Mouse (Mus musculus) ES-E14 (cell line): ENCODE results near the gene Efl1. TPM values are rescaled to one million over a fixed set of nuclear protein-coding genes. Genes with fewer than 3 reads are reported as not detected.

Source experiments
- DNase-seq: peaks from one replicate; pipeline ENCODE4 v3.0.0-alpha.2; 2013; ENCODE audit warnings: low read depth, low spot score
- H3K27ac ChIP-seq: 2 replicates; pipeline ENCODE4 v1.5.1; 2012; ENCODE audit warnings: low read depth, mild to moderate bottlenecking, low read length, moderate library complexity, mixed read lengths; ENCODE audit not compliant: poor library complexity, insufficient read depth, severe bottlenecking
- H3K36me3 ChIP-seq: 2 replicates; pipeline ENCODE4 v1.6.1; 2012; ENCODE audit warnings: mild to moderate bottlenecking, low read length, moderate library complexity, mixed read lengths; ENCODE audit not compliant: control insufficient read depth, poor library complexity, insufficient read depth, severe bottlenecking
- H3K4me1 ChIP-seq, 2 experiments: fragments of 150-350 bp in 1 of 2; sonication (generic) in 1 of 2; 2 replicates each; pipeline ENCODE4 v1.6.1; 2012; ENCODE audit warnings: low read length in 2 of 2, mild to moderate bottlenecking in 1 of 2, mixed read lengths in 1 of 2; ENCODE audit not compliant: control insufficient read depth in 2 of 2, insufficient read depth in 2 of 2, poor library complexity in 1 of 2
- H3K4me3 ChIP-seq, 2 experiments: fragments of 150-350 bp in 1 of 2; sonication (generic) in 1 of 2; 2 replicates each; pipeline ENCODE4 v1.5.1; 2012; ENCODE audit warnings: low read length in 2 of 2, low read depth in 1 of 2, mild to moderate bottlenecking in 1 of 2, mixed read lengths in 1 of 2; ENCODE audit not compliant: insufficient read depth in 1 of 2, poor library complexity in 1 of 2, severe bottlenecking in 1 of 2
- H3K9ac ChIP-seq: 2 replicates; pipeline ENCODE4 v1.6.1; 2012; ENCODE audit warnings: low read depth, mild to moderate bottlenecking, low read length, mixed read lengths; ENCODE audit not compliant: poor library complexity, insufficient read depth, severe bottlenecking
- H3K9me3 ChIP-seq: fragments of 150-350 bp; sonication (generic); 2 replicates; pipeline ENCODE4 v1.6.1; 2012; ENCODE audit warnings: low read depth, mild to moderate bottlenecking, low read length; ENCODE audit not compliant: control insufficient read depth, insufficient read depth
- CHD2 ChIP-seq: IDR thresholded peaks from 2 replicates; pipeline ENCODE4 v1.6.1; 2014; ENCODE audit warnings: mild to moderate bottlenecking, low read depth, low read length, inconsistent platforms
- HCFC1 ChIP-seq: IDR thresholded peaks from 2 replicates; pipeline ENCODE4 v1.6.1; 2012; ENCODE audit warnings: low read length, inconsistent platforms, borderline replicate concordance; ENCODE audit not compliant: insufficient read depth
- MAFK ChIP-seq: IDR thresholded peaks from 2 replicates; pipeline ENCODE4 v1.6.1; 2014; ENCODE audit warnings: mild to moderate bottlenecking, low read depth, low read length, inconsistent platforms; ENCODE audit not compliant: insufficient read depth
- ZC3H11A ChIP-seq: IDR thresholded peaks from 2 replicates; pipeline ENCODE4 v1.6.1; 2012; ENCODE audit warnings: low read depth, mild to moderate bottlenecking, inconsistent platforms, low read length, borderline replicate concordance
- ZNF384 ChIP-seq: IDR thresholded peaks from 2 replicates; pipeline ENCODE4 v1.6.1; 2012; ENCODE audit warnings: low read depth, low read length, inconsistent platforms
- in situ Hi-C, 2 experiments: fragments of 600-800 bp; cut with MboI; formaldehyde crosslinking; loops; one replicate each; pipeline ENCODE4 v1.15.1; 2025; ENCODE audit warnings: low sequenced_read_pairs in 2 of 2, inconsistent platforms in 1 of 2; ENCODE audit not compliant: unreplicated experiment in 2 of 2
- total RNA-seq: library from RNA; depleted of rRNA; stranded (reverse); fragments of 300-350 nt; gene quantifications from 2 replicates; pipeline ENCODE4 v1.2.3, GENCODE M21; 2012

Gene Efl1
- total RNA-seq, 1 experiment: 17.0 TPM

- peaks cover 13% of the 10 kb centered on the region for H3K36me3 ChIP-seq
- no peak overlapping the region for H3K9ac ChIP-seq
- DNase-seq: peak; percentile 45
- H3K27ac ChIP-seq: no peak overlapping the region
- TF ChIP-seq CHD2 (no peak), ZC3H11A (peak; percentile 35; the same call in 1 of the 2 replicates)
- in situ Hi-C loops: no loop called here
- H3K9me3 ChIP-seq: no peaks in the 10 kb centered on the region
- no peaks in the 10 kb centered on the region for H3K4me1 ChIP-seq
- H3K4me3 ChIP-seq: no peak overlapping the region
Observed at GRCm38 (mm10) chr7:82697668-82698067, 49.3 kb downstream of the Efl1 start.

DNA sequence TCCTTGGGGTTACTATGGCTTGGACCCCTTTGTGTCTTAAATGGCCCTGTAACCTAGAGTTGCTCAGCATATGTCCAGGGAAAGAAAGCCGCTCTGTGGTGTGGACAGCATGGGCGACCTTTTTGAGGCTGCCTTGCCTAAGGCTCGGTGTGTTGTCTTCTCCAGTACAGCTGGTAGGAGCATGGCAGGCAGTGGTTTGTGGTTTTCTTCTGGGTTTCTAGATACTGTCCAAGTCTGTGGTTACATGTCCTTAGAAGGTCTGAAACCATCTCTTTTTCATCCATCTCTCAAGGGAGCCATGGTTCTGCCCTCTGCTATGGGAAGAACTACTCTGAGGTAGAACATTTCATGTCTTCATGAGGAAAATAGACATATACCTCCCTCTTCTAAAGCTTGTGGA is 50.6 kb downstream of the Efl1 start:
- Histone ChIP-seq H3K4me3 (no peak overlapping the region), H3K27ac (no peak overlapping the region), H3K36me3 (peaks cover 7% of the 10 kb centered on the region; the same call in 1 of the 2 replicates), H3K9ac (no peak overlapping the region), H3K4me1 (no peaks in the 10 kb centered on the region), H3K9me3 (no peaks in the 10 kb centered on the region)
- in situ Hi-C loops: no loop called here
- DNase-seq: no peak
- TF ChIP-seq ZC3H11A (no peak), HCFC1 (no peak), MAFK (no peak), ZNF384 (no peak), CHD2 (no peak)

GRCm38 (mm10) chr7:82702384-82703343 is 54.2 kb downstream of the Efl1 start:
- in situ Hi-C loops: no loop called here
- H3K4me3 ChIP-seq: no peak overlapping the region
- TF ChIP-seq ZNF384: no peak
- no peak for TF ChIP-seq MAFK
- no peak for TF ChIP-seq HCFC1
- no peak for TF ChIP-seq ZC3H11A
- TF ChIP-seq CHD2: no peak
- no peaks in the 10 kb centered on the region for H3K9me3 ChIP-seq
- no peak for DNase-seq
- H3K4me1 ChIP-seq: no peaks in the 10 kb centered on the region
- no peak overlapping the region for H3K27ac ChIP-seq
- H3K36me3 ChIP-seq: peaks cover 6% of the 10 kb centered on the region; the same call in 1 of the 2 replicates
- no peak overlapping the region for H3K9ac ChIP-seq

DNA sequence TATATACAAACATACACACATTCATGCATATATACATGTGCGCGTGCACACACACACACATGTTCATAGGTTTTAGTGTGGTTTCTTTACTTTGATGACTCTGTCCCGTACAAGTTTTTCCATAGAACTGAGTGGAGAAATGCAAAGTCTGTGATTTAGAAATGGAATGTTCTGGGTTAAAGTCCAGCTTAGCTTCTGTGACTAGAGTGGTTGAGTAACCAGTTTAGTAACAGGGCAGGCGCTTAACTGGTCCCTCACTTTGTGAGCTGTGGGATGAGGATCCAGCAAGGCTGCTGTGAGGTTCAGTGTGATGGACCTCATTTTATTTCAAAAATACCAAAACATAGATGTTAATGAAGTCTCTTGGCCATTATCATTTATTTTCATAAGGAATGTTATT is 60.8 kb downstream of the Efl1 start:
- H3K4me3 ChIP-seq: no peak overlapping the region
- no peaks in the 10 kb centered on the region for H3K4me1 ChIP-seq
- H3K9me3 ChIP-seq: no peaks in the 10 kb centered on the region
- H3K9ac ChIP-seq: no peak overlapping the region
- DNase-seq: no peak
- in situ Hi-C loops: no loop called here
- H3K36me3 ChIP-seq: peaks cover 2% of the 10 kb centered on the region; the same call in 1 of the 2 replicates
- H3K27ac ChIP-seq: no peak overlapping the region
- TF ChIP-seq HCFC1 (no peak), CHD2 (no peak), MAFK (no peak), ZNF384 (no peak), ZC3H11A (no peak)
